Mouse (Mus musculus) left cerebral cortex, adult 18-20 months (tissue): ENCODE results near the gene Arhgap24. TPM values are rescaled to one million over a fixed set of nuclear protein-coding genes. Genes with fewer than 3 reads are reported as not detected.
"Not testable (repeated sequence)": the region's sequence is repeated elsewhere in the genome, so short reads cannot be mapped to it uniquely, and the experiment has no call there.

Experiments
- DNase-seq, 2 experiments: peaks; one replicate each; pipeline ENCODE4 v3.0.0; 2021 to 2022; ENCODE audit warnings: low spot score in 2 of 2, mixed read lengths in 1 of 2
- total RNA-seq, 2 experiments: library from RNA; stranded (reverse); gene quantifications; 2 replicates each; pipeline ENCODE4 v1.2.3; 2021

Gene Arhgap24
- total RNA-seq, 2 experiments from 2014 or later: 5.1 to 6.0 TPM

DNA sequence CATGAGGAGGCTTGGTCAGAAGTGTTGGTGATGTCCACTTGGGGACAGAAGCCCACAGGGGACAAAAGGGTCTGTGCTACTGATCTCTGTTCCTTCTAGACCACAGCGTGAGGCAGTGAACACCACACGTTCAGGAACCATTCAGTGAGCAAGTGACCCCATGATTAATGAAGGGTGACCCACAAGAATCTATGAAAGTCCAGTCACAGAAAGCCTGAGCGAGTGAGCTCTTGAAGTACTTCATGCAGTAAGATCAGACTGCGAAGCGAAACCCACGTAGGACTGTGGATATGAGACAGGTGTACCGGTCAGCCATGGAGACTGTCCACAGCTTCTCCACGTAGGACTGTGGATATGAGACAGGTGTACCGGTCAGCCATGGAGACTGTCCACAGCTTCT, 391.8 kb downstream of the Arhgap24 start:
- DNase-seq: not testable (repeated sequence)

DNA sequence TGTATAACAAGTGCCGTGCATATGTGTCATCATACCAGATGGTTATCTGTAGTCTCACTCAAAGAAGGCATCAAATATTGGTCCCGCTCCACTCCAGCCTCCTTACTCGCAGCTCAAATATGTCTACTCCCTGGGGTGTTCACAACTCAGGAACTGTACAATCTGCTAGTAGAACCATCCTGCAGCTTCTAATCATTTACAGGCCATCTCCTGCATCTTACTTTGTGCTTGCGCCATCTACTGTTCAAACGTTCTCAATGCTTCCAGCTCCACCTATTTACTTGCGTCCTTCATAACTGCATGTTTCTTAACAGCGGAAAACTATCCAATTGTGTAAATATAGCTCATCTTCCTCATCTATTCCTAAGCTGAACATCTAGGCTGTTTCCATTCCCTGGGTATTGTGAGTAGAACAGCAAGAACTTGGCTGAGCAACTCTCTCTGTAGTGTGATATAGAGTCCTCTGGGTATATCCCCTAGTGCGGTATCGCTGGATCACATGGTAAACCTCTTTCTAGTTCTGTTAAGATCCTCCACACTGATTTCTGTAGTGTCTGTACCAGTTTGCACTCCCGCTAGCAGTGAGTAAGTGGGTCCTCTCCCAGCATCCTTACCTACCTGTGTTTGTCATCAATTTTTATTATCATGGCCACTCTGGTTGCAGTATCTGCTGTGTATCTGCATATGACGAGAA, 393.6 kb downstream of the Arhgap24 start:
- peak; percentile 58 to 66 for DNase-seq

DNA sequence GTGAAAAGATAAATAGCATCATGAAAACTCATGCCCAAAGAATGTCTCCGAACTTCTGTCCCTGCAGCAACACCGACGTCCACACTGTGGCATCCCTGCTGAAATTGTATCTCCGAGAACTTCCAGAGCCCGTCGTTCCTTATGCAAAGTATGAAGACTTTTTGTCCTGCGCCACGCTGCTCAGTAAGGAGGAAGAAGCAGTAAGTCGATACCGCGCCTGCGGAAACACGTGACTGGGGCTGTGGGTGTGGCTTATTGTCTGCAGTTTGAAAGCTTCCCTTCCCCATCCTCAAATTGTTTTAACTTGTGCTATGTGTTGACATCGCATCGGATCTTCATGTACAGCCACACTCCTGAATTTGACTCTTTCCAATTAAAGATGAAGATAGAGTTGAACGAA, 394.4 kb downstream of the Arhgap24 start:
- DNase-seq: no peak

DNA sequence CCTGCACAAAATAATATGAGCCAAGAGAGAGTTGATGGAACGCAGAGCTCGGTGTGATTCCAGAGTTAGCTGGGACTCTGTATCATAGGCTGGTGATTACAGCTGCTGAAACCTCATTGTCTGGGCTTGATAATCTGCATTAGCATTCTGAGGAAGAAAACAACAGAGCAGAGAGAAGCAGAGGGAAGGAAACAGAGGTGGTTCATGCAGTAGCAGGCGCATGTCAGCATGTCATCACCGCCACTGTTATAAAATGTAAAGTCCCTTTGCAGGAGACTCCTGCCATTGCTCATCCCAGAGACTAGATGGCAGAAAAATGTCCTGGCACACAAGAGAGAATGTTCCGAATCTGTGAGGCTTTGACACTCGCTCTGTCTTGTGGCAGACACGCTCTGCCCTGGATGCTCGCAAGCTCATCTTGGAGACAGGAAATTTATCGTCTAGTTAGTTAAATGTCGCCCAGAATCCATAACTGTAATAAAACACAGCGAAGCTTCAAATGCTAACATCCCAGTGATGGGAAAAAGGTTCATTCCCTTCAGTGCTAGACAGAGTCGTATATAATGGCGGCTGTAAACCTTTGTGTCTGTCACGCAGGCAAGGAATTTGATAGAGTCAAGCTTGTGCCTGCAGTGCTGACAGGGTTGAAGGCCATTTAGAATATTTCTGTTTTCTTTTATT, 407.4 kb downstream of the Arhgap24 start:
- no peak for DNase-seq

DNA sequence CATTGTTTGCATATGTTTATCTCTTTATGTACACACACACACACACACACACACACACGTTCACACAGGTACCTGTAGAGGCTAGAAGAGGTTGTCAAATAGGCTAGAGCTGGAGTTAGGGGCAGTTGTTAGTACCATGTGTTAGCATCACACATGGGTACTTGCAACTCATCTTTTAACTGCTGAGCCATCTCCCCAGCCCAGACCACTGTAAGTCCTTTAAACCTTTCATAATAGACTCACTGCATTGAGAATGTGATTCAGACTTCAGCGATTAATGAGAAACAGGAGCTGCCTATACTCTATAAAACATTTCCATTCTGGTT, 407.9 kb downstream of the Arhgap24 start:
- DNase-seq: no peak

DNA sequence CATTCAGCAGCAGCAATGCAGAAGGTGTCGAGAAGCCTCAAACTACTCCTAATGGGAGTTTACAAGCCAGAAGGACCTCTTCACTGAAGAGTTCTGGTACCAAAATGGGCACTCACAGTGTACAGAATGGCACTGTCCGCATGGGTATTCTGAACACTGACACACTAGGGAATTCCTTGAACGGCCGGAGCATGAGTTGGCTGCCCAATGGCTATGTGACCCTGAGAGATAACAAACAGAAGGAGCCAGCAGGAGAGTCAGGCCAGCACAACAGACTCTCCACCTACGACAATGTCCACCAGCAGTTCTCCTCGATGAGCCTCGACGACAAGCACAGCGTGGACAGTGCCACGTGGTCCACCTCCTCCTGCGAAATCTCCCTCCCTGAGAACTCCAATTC, 411.0 kb downstream of the Arhgap24 start:
- DNase-seq: no peak

DNA sequence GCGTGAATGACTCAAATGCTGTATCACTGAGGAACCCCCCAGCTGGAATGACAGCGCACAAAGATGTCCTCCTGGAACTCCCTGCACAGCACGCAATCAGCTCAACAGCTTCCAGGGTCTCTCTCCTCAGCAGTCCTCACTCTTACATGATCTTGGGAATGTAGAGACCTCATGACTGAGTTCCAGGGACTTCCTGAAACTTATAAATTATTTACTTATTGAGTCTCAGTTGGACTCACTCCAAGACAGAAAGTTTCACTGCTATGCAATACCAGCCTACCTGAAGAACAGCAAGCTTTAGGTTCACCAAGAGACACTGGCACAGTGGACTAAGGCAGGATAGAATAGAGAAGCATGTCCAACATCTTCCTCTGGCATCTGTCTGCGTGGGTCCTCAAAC, 417.1 kb downstream of the Arhgap24 start:
- no peak for DNase-seq

DNA sequence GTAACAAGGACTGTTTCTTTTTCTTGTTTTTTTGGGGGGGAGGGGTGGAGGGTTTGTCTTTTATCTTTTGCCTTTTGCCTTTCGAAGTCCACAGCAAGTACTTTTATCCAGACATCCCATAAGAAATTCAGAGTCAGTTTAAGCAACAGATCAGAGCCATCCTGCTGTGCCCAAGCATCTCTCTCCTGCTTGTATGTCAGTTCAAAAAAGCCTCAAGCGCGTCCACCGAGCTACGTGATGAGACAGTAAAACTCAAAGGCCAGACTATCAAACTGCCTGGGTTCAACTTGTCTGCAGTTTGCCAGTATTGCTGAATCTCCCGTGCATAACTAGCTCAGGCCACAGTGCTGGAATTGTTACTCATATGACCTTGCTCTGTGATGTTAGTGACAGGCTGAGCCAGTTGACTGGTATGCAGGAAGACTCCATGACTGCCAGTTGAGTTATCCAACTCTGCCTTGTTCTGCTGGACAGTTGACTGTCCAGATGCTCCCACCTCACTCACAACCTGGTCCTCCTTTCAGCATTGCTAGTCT, 418.6 kb downstream of the Arhgap24 start:
- DNase-seq: no peak

DNA sequence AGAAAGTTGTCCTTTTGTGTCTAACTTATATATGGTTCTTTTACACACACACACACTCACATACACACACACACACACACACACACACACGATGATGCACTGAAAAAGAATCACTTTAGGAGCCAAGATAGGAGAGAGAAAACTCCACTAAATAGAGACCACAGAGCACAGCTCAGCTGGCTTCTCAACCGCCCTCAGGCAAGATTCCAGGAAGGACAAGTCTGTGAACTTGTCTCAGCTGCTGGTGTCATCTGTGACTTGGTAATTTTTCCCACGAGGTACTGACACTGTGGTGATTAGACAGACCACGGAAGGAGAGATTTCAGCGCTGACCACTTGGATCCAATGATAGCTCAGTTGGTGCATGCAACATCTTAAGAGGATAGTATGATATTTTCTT, 420.0 kb downstream of the Arhgap24 start:
- DNase-seq: no peak

DNA sequence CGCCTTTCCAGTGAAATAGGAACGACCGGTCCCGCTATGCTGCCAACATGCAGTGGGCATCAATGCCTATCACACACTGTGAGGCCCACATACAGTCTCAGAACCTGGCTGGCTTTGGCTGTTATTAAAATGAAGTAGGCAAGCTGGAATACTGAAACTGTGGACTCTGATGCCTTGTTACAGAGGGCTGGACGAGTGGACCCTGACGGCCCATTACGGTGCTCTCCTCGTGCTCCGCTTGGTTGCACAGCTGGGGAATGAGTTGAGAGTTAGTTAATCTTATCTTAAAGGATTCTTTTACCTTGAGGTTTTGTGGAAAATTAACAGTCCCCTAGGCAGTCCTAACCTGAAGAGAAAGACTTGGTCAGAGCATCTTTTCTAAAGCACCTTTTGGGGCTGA, 422.3 kb downstream of the Arhgap24 start:
- no peak for DNase-seq

DNA sequence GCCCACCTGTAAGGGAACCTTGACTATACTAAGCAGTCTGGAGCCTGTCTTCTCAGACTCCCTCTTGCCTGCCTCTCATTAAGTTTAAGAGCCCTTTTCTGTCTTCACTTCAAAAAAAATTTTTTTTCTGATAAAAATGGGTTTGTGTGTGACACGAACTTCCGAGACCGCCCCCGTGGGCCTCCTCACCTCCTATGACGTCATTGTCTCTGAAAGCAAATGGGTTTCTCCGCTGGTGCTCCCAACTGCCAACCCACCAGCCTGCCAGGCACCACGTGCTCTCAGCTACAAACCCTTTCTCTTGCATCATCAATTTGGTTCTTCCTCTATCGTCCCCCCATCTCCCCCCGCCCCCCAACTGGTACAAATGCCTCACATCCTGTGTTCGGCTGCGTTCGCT, 422.9 kb downstream of the Arhgap24 start:
- DNase-seq: no peak

DNA sequence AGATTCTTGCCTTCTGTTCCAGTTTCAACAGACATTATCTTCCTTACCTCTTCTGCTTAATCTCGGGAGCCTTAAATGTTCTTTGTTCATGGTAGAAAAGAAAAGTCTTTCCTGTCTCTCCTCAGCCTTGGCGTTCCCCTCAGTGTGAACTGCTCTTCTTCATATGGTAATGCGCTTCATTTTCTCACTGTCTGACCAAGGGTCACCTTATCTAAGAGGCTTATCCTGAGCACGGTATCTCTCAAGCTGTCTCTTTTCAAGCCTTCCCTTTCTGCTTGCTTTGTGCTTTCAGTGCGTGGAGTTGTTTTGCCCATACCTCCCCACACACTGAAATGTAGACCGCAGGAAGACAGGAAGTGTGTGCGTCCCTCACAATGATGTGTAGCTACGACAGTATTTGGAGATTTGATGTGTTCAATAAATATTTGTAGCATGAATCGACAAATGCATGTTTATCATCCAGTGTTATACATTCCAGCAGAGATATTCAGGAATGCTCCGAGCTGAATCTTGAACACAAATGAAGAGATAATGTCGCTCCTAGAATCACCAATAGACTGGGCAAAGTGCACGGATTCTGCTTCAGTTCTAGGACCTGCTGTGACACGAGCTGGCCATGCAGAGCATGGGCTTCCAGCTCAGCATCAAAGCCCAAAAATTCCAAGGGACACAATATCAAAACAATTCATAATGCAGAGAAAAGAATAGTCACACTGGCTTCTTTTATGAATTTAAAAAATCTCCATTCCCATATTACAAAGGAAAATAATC, 424.4 kb downstream of the Arhgap24 start:
- no peak for DNase-seq

DNA sequence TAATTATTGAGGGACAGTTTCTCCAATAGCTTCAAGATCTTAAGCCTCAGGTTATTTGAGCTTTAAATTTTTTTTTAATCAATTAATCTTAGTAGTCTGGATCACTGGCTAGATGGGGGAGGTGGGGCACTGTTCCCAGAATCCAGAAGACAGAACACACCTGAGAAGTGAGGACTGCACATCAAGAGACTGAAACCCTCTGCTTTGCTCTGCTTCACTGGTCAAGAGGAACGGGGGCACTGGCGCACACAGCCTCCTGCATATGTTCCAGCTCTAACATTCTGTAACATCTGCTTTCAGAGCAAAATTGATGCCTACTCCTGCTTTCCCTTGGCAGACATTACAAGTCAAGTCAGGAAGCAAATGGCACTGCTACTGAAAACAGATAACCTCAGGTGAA, 439.0 kb downstream of the Arhgap24 start:
- DNase-seq: no peak

DNA sequence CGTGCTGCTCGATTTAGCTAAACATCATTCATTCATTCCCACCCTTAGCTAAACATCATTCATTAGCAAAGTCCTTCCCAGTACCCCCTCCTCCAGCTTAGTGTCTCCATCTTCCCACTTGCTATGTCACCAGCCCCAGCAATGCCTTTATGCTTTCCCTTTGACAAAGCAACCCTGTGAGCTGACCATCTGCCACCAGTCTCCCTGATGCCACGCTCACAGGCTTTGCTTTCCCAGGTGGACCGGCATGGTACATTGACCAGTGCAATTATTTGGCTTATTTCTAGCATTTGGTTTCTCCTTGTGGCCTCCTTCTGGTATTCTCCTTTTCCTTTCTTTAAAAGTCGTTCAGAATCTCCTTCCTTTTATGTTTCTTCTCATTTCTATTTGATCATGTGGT, 445.6 kb downstream of the Arhgap24 start:
- DNase-seq: no peak

DNA sequence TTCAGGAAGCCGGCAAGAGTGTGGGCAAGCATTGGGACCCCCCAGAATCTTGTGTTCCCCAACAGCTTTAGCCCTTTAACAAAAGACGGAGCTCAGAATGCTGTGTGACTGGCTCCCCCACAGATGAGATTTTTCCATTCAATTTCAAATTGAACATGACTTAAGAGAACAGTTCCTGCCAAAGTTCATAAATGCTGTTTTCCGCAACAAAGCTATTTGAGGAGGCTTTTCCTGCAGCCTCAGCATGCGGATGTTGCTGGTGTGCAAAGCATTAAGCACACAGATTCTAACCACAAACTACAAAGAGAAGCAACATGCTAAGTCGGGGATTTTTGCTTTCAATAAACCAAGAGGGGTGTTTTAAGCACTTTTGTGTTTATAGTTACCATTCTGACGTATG, 449.0 kb downstream of the Arhgap24 start:
- no peak for DNase-seq

DNA sequence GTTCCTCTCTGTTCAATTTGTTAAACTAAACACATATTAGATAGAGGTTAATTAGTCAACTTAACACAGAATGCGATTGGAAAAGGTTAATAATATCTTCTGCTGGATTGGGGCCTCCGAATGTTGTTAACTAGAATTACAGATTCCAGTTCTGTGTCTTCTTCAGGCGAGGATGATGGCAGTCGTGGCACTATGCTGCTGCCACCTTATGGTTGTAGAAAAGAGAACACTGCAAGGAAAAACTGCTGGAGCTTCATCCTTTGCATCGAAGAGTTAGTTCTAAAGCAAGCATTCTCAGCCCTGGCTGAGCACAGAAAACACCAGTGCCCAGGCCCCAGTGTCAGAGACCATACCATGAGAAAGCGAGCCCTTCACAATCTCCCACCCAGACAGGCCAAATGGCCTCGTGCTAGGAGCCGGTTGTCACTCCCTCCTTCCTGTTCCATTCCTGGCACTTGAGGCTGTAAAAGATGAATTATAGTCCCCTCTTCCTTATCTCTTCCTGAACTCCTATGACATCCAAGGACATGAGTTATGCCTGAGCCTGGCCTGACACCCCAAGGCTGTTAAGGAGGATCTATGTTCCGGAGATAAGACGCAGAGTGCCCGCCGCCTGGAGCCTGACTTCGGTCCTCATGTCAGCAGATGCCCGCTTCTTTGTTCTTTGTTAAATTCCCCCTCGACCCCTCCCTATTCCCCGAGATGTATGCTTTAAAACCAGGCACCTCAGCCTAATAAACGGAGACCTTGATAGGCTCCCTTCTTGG, 462.9 kb downstream of the Arhgap24 start:
- DNase-seq: not testable (repeated sequence)

DNA sequence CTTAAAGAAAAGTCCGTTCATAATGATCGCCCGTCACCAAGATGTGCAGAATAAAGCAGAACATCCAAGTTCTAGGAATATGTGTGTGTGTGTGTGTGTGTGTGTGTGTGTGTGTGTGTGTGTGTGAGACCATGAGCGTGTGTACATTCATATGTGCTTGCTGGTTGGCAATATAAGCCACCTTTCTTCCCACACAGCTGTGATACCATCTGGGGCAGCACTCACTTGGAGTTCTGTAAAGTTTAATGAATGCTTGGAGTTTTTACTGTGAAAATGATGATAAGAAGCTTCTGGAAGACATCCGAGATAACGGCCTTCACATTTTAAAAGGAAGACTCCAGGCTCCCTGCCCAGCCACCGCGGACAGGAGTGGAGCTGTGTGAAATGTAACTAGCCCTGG, 465.4 kb downstream of the Arhgap24 start:
- DNase-seq: peak; percentile 34 to 37

DNA sequence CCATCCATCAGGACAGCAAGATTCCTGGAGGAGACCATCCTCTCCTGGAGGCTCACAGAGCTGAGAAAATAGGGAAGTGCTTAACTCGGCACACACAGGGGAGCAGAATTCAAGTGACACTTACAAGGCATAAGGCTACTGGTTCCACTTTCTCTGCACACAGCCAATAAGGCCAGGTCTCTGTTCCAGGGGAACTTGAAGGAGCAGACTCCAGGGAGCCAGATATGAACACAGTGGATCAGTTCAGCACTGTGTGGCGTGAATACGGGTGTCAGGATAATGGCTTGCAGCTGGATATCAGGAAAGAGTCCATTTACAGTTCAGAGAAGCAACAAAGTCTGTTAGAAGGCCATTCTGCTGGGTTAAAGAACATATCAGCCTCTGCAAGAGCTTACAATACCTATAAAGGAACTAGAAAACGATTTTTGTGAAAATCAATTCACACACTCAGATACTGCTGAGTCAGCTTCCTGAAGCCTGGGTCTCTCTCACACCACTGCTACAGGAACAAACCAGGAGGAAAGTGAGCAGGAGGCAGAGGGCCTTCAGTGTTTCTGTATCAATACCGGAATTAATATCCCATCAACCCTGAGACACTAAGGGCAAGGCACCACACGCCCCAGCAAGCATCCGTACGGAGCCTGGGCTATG, 466.0 kb downstream of the Arhgap24 start:
- no peak for DNase-seq
